Mouse (Mus musculus): ENCODE measurements around the gene Prex1. TPM values are rescaled to one million over a fixed set of nuclear protein-coding genes. Genes with fewer than 3 reads are reported as not detected.

The Prex1 gene
- total and polyA plus RNA-seq, 3 experiments = 11.2 to 35.4 (median 18.2) TPM

DNA sequence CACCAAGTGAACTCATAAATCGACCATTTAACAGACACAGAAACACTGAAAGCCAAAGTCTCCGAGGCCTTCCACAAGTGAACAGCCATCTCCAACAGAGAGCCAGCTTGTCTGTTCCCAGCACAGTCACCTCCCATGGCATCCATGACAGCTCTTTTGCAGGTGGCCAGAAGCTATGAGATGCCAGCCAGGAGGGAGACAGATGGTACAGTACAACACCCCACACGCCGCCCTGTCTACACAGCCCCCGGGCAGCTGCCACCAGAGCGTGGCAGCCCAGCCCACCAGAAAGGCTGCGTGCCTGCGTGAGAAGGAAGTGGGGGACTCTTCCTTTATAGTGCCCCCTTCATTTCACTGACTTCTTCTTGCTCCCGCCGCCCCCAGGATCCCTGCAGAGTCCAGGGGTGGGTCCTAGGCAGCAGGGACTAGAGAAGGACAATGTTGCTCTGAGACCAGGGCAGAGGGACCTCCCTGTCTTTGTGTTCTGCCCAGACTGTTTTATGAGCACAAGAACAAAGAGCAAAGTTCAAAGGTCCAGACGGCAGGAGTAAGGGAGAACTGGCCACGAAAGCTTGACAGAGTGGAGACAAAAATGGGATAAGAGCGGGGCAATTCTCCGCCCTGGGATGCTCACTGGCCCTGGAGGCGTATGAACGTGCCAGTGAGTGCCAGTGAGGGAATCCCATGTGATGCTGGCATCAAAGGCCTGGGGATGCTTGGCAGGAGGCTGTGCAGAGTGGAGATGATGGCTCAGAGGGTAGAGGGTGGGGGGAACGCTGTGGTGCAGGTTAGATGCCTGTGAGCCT lies 76.6 kb downstream of the Prex1 start:
- no peak for DNase-seq

DNA sequence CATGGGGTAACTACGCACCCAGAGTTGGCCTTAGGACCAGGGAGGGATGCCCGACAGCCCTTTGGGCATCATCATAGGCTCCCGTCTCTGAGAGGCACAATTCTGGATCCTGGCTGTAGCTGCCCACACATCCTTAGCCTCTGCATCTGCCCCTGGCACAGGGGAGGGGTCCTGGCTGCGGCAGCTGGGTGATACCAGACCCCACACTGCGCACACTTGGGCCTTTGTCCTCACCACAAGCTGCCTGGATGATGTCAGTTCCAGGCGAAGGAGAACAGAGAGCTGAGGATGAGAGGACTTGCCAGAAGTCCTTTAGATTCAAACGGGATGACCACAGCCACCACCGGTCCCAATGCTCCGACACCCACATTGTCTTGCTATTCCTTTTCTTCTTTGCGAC lies 78.1 kb downstream of the Prex1 start:
- DNase-seq = no peak

DNA sequence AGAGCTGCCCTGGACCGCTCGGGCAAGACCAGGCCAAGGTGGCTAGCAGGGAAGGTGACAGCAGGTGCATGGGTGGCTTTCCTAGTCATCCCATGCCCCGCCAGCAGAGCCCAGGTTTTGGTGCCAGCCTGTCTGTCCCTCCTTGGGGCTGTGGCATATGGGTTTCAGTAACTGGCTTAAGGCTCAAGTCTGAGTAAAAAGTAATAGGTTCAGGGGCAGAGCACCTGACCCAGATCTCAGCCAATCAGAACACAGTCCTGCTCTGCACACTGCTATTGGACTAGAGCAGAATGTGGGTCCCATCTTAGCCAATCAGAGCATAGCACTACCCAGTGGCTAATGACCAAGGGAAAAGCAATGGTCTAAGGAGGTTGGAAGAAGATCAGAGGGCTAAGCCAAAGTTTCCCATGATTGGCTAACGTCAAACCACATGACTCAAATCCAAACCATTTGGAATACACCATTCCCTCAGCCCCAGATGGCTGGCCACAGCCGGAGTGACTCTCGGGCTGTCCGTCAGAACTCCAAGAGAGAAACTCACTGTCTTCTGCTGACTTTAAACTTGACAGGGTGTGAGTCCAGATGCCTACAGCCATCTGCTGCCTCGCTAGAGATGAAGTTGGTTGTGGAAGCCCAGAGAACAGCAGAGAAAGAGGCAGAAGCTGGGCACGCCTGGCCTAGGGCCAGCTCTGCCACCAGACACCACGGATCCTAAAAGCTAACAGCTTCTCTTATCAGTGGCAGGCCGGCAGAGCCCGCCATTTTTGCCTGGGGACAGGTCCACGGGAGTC lies 80.9 kb downstream of the Prex1 start:
- no peak for DNase-seq

DNA sequence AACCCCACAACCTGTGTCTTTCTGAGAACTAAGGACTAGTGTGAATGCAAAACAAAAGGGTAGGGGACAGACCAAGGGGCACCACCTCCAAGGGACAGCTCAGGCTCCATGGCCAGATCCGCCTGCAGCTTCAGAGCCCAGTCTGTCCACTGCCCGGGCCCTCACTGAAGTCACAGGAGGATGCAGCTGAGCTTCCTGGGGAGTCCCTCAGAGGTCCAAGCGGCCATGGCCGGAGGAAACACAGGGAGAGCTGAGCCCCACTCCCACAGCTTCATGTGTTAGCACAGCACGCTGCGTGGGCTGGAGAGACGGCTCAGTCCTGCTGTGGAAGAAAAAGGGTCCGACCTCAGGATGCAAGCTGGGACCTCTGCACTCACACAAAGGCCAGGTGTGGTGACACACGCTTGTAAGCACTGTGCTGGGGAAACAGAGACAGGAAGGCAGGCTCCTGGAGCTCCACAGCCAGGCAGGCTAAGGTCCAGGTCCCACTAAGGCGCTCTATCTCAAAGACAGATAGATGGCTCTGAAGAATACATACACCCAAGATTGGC lies 81.9 kb downstream of the Prex1 start:
- DNase-seq = no peak

DNA sequence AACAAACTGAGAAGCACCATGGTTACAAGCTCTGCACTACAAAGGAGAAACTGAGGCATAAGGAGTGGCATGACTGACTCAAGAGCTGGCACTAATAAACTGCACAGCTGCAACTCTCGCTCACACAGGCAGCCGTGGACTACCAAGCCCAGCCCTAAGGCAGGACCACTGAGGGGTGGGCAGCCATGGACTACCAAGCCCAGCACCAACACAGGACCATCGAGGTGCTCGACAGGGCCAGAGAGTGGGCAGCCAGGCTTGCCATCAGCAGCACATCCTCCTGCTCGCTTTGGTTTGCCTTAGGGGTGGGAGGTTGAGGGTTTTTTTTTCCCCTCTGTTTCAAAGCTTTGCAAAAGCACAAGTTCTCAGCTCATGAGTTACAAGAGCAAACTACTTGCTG lies 82.4 kb downstream of the Prex1 start:
- no peak for DNase-seq

DNA sequence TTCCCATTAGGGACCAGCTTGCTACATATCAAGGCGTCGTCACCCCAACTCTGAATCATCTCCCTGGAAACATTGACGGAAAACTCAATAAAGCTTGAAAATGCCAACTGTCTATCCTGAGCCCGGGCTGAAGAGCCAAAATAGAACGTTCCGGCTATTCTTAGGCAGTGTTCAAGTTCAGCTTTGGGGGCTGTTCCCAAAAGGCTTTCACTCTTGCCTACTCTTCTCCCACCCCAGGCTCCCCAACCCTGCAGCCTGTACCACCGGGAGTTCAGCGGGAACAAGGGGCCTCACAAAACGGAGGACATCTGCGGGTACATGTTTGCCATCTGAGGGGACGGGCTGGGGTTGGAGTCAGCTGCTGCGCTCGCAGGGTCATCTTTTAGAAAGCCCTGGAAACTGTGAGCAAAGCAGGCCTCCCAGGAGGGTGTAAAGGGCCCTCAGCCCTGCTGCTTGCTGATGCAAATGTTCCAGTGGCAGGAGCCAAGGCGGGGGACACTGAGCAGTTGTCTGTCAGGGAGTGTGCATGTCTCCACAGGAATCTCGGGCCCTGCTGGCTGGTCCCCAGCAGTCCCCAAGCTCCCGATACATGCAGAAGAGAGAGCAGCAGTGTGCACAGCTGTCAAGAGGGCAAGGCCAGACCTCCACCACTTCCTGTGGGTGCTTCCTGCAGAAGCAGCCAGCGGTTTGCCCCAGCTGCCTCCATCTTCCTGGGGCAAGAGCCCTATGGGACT lies 83.5 kb downstream of the Prex1 start:
- DNase-seq = no peak

DNA sequence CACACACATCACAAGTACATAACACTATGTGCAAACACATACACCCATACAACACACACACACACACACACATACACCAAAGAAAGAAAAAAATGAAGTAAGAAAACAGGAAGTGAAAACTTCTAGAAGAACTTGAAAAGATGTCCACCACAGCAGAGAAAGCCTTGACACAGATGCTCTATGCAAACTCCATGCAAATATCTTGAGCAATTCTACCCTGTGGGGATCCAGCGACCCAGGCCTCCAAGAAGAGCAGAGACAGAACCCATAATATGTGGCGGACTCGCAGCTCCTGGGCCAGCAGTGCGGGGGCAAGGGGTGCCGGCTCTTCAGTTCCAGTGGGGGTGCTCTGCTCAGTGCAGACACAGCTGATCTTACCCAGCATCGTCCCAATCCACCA lies 86.1 kb downstream of the Prex1 start:
- DNase-seq = no peak

DNA sequence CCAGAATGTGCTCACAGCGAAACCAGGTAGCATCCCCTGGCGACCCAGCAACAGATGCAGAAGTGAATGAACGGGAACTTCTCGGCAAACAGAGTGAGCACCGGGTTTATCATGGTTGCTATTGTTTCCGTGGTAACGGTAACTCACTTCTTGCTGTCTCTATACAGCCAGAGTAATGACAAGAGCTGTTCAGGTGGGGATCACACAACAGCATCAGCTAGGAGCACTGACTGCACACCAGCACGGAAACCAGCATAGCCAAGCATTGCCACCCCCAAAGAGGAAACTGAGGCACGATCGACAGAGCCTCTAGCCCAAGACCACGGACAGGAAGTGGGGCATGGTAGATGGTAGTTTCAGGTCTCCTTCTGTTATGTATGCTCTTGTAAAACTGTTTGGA lies 88.4 kb downstream of the Prex1 start:
- DNase-seq = no peak

DNA sequence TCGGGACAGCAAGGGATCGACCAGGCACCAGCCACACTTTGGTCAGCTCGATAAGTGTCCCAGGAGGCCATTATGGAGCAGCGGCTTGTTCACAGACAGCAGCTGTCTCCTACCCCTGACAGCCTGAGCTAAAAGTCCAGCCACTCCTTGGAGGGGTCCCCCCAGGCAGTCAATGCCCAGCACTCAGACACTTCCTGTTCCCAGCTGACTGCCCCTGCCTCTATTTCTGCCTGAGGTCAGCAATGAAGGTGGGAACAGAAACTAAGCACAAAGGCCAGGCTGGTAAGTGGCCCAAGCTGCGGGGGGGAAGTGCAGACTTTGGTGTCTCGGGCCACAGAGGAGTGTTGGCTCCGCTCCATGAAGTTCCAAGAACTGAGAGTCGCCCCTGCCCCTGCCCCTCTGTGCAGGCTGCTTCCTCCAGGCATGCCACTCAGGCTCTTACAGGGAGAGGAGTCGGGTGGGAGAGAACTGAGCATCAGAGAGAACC lies 90.5 kb downstream of the Prex1 start:
- no peak for DNase-seq

DNA sequence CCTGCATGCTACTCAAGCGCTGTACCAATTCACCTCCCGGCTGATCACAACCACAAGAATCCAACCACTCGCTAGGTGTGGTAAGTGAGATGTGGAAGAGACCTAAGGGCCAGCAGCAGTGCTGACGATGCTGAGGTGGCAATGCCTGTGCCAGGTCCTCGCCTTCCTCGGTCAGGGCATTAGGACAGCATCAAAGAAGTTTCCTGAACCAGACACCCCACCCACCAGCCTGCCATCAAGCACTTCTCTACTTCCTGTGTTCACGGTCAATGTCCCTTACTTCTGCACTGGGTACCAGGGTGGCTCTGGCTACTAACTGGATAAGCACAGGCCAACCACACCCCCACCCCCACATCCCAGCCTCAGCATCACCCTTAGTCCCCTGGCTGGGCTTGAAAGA lies 91.0 kb downstream of the Prex1 start:
- DNase-seq = no peak

DNA sequence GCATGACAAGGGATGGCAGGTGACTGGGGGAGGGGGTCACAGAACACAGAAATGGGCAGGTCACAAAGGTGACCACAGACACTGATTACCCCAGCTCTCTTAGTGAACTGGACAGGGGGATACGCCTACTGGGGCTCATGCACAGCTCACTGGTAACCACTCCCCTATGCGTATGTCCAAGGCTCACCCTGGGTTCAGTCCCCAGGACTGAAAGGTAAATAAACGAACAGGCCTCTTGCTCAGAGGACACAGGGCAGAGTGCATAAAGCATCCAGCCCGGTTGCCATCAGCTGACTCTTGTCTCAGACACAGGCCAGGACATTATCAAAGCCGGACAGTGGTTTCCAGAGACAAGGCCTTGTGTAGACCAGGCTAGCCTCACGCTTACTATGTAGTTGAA lies 91.6 kb downstream of the Prex1 start:
- DNase-seq = no peak

DNA sequence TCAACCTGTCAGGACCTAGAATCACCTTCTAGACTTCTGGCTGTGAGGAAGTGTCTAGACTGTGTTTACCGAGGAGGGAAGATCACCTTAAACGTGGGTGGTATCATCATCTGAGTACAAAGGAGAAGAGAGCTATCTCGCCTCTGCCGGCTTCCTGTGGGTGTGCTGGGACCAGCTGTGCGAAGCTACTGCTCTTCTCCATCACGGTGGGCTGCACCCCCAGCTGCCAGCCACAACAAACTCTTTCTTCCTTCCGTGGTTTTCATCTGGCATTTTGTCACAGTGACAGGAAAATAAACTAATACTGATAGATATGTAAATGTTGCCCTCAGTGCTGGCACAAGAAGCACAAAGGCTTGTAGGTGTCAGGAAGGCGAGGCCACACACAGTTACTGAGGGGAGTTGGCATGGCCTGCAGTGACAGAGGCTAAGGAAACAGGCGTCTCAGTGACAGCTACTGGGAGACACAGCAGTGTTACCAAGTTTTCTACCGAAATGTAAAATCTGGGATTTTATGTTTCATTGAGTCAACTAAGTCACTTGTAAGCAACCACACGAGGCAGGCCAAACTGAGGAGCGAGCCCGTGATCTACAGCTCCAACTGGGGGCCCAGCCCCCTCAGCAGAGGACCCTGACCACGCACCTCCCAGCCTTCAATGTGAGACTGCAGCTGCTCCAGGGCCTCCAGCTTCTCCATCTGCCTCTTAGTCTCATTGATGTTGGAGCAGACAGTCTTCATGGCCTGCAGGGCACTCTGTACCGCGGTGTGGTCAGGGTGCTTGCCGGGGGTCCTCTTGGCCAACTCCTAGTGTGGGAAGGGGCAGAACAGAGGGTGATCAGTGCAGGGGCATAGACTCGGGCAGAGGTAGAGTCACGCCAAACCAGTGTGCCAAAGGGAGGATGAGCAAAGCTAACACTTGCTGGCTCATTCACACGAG lies 92.8 kb downstream of the Prex1 start:
- DNase-seq = no peak

DNA sequence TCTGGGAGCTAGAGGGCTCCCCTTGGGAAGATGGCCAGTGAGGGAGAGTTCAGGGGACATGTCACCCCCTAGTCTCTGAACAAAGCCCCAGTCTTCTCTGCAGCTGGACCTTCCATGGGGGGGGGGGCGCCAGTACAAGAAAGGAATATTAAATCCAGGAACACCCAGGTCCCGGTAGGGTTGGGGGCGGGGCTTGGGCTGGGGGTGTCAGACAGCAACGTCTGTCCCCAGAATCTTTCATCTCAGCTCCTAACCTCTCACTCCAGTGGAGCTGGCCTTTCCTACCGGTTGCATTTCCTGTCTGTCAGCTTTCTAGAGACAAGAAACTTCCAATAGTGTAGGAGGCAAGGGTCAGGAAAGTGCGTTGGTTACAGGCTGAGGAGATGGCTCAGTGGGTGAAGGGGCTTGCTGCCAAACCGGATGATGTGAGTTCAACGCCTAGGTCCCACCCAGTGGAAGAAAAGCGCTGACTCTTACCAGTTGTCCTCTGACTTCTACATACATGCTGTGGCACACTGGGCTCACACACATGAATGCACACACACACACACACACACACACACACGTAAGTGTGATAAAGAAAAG lies 93.6 kb downstream of the Prex1 start:
- DNase-seq = peak; percentile 20

DNA sequence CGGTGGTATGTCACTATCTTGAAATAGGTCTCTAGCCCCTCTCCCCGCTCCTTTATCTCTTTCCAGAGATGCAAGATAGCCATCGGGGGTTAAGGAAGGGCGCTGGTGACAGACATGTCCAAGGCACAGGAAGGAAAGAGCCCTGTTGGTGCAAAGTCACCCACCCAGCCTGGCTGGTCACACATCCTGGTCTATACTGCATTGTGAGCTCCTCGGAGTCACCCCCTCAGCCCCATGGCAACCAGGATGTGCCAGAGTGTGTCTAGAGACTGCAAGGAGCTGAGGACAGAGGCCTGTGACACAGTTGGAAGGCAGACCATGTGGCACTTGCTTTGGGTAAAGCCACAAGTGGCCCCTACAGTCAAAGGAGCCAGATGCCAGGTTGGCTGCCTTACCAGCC lies 94.4 kb downstream of the Prex1 start:
- DNase-seq = no peak

DNA sequence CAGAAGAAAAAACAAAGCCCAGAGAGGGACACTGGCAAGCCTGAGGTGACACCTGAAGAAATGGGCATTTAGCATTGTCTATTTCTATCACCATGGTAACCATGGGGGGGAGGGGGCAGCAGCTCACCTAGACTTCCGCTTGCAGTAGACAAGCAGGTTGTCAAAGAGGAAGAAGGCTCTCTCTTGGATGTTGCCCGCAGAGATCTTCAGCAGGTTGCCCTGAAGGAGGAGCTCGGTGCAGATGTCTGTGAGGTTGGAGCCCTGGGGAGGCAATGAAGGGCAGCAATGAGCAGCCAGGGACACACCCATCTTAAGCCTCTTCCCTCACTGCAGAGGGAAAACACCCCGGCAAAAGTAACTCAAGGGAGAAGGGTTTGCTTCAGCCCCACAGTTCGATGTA lies 95.9 kb downstream of the Prex1 start:
- DNase-seq = no peak

DNA sequence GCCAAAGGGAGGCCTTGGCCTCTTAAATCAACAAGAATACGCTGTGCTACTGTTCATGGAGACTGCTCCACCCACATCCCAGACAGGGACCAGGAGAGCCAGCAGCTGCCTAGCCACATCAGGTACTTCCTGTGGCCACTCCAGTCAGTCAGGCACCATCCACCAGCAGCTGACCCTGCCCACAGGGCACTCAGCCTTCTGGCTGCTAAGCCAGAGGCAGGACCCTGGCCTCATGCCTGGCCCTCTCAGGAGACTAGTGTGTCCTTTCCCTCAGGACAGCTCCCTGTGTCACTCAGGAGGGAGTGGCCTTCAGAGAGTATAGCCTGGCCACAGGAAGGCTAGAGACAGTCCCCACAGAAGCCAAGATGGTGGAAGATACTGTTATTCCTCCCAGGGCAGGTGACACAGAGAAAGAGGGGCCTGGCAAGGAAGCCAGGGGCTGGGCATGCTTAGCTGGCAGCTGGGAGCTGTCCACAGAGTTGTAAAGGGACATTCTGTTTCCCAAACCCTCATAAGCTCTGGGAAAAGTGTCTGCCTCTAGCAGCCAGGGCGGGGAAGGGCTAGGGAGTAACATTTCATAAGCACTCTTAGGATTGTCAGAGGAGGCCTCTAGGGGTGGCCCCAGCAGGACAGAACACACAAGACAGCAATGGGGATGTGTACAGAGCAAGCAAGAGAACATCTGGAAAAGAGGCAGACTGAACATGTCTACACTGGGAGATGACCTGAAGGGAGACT lies 98.1 kb downstream of the Prex1 start:
- peak; percentile 25 for DNase-seq

DNA sequence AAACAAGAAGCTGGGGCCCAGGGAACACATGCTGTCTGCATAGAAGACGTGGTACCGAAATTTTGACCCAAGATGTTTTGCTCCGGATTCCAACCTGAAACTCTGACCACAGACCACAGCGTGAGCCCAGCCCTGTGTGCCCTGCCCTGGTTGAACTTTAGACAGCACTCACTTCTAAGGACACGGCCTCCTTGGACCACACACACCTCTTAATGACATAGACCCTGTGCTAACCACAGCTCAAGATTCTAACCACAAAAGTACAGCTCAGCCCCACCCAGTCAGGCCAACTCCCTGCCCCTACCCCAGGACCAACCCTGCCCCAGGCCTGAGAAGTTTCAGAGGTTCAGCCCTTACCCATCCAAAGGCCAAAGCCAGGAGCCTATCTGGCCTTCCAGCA lies 103.4 kb downstream of the Prex1 start:
- no peak for DNase-seq

DNA sequence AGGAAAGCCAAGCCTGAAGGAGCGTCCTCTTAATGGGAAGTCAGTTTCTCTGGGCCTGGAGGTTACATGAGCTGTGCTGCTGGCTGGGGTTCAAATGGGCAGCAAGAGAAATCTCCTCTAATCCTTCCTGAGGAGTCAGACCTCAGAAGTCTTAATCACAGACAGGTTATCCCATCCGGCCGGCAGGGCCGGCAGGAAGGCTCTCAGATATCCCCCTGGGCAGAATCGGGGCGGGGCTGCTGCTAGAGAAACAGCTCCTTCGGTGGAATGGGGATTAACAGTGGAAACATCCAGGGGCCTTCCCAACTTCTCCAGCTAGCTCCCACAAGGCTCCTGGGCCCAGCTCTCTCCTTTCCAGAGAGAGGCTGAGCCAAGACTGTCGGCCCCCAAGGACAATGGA lies 105.1 kb downstream of the Prex1 start:
- DNase-seq = peak; percentile 34

DNA sequence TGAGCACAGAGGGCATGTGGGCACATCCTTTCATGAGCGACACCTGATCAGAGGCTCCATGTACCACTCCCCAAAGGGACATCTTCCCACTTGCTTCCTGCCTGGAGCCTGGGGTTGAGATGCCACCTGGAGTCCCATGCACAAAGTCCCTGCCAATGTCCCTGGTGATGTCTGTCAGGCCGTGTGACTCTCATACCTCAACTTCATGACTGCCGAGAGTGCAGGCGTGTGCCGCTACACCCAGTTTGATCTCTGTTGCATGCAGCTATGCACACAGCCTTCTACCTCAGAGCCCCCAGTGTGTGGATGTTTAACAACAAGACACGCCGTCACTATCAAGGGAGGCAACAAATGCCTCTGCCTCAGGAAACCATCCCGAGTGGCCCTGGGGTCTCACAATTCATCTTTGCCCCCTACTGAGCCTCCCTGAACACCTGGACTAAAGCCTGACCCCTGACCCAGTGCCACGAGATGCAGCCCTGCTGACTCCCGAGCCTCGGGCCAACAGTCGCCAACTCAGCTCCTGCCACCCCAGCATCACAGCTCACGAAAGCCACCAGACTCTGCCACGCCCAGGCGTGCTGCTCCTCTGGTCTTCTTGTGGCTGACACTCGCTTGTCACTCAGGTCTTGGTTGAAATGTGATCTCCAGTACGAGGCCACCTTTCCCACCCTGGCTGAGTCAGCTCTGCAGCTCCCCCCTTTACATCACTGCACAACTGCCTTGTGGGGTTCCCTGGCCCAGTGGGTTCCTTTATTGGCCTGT lies 107.0 kb downstream of the Prex1 start:
- no peak for DNase-seq

Measured in adrenal gland, adult 2 months (tissue).